Mouse (Mus musculus): ENCODE measurements around the gene Hand1. TPM values are rescaled to one million over a fixed set of nuclear protein-coding genes. Genes with fewer than 3 reads are reported as not detected.

The Hand1 gene
- 1.5 and 6.5 TPM in 2 replicates for total RNA-seq (2012; rRNA removed)

DNA sequence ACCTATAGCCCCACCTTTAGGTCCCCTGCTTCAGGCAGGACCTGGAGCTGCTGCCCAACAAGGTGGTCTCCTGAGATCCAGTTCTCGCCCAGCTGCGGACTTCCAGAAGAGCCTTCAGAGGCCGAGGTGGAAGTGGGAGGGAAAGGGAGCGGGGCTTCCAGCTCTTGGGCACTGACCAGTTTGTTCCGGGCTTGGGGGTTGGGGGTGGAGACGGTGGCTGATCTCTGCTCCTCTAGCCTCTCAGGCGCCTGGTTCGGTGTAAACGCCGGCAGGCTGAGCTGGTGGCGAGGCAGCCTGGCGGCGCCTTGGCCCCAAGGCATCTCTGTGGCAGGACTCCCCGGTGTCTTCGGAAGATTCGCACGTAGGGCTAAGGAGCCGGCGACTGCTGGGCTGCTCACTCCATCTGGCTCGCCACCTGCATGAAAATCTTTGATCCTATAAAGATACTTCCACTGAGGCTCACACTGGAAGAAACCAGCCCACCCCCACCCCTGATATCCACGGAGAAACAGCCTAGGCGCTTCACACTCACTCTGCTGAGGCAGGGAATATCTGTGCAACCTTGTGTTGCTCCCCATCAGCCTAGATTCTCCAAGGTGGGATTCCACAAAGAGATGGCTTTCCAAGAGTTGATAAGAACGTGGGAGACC is at the start of gene Hand1:
Gene Hand1, minus strand, starts transcription at position 267 of the 650 bp plus-strand sequence.
- Histone ChIP-seq H3K4me3 (ENCODE audit: insufficient read depth in 1 of 2, low read depth in 1 of 2, low read length in 2 of 2, poor library complexity in 1 of 2, severe bottlenecking in 1 of 2) (peak within 1 kb of the TSS; percentile 14 to 49; a peak in 3 of 4 replicates), H3K27ac (ENCODE audit: insufficient read depth, low read depth, low read length, poor library complexity, severe bottlenecking) (no peak within 1 kb of the TSS), H3K9ac (ENCODE audit: insufficient read depth, low read depth, low read length, poor library complexity, severe bottlenecking) (no peak within 1 kb of the TSS), H3K4me1 (ENCODE audit: control insufficient read depth in 2 of 2, insufficient read depth in 2 of 2, low read length in 2 of 2, poor library complexity in 1 of 2) (peaks cover 0 to 9% of the 10 kb centered on the region in 2 experiments; a peak in 2 of 4 replicates), H3K36me3 (ENCODE audit: control insufficient read depth, insufficient read depth, low read length, poor library complexity, severe bottlenecking) (no peaks in the 10 kb centered on the region), H3K9me3 (ENCODE audit: control insufficient read depth, insufficient read depth, low read depth, low read length) (no peaks in the 10 kb centered on the region)
- TF ChIP-seq MAFK (IDR thresholded peaks at IDR 0.05; ENCODE audit: insufficient read depth, low read depth, low read length), result no peak
- no peak for TF ChIP-seq ZC3H11A (IDR thresholded peaks at IDR 0.05; ENCODE audit: borderline replicate concordance, low read depth, low read length)
- TF ChIP-seq CHD2 (IDR thresholded peaks at IDR 0.05; ENCODE audit: low read depth, low read length), result no peak
- no peak for TF ChIP-seq ZNF384 (IDR thresholded peaks at IDR 0.05; ENCODE audit: low read depth, low read length)
- TF ChIP-seq HCFC1 (IDR thresholded peaks at IDR 0.05; ENCODE audit: borderline replicate concordance, insufficient read depth, low read length), result no peak
- in situ Hi-C loops (cut with MboI; ENCODE audit: low sequenced_read_pairs in 2 of 2, unreplicated experiment in 2 of 2), result no loop called here
- no peak for DNase-seq (ENCODE audit: low read depth, low spot score)

DNA sequence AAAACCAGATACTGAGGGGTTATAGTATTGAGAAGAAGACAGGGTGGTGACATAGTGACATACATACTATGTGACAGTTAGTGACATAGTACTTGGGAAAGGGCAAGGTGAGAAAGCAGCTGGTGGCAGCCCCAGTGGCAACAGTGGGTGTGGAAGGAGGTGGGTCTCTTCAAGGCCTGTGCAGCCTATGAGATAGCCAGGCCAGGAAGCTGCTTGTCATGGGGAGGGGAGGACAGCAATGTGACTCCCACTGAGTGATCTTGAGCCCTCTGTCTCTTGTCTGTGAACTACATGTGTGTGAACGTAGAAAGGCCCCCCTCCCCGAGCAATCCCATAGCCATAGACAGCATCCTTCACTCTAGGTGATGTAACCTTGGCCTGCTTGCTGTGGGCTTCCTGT is 43.5 kb upstream of the Hand1 start:
- no peak for DNase-seq (ENCODE audit: low read depth, low spot score)
- H3K4me1 ChIP-seq (ENCODE audit: control insufficient read depth in 2 of 2, insufficient read depth in 2 of 2, low read length in 2 of 2, poor library complexity in 1 of 2), result peaks cover 0 to 6% of the 10 kb centered on the region in 2 experiments; a peak in 1 of 4 replicates
- no peaks in the 10 kb centered on the region for H3K9me3 ChIP-seq (ENCODE audit: control insufficient read depth, insufficient read depth, low read depth, low read length)
- no peak overlapping the region for H3K9ac ChIP-seq (ENCODE audit: insufficient read depth, low read depth, low read length, poor library complexity, severe bottlenecking)
- H3K4me3 ChIP-seq (ENCODE audit: insufficient read depth in 1 of 2, low read depth in 1 of 2, low read length in 2 of 2, poor library complexity in 1 of 2, severe bottlenecking in 1 of 2), result no peak overlapping the region
- TF ChIP-seq ZNF384 (IDR thresholded peaks at IDR 0.05; ENCODE audit: low read depth, low read length) (no peak), CHD2 (IDR thresholded peaks at IDR 0.05; ENCODE audit: low read depth, low read length) (no peak), ZC3H11A (IDR thresholded peaks at IDR 0.05; ENCODE audit: borderline replicate concordance, low read depth, low read length) (no peak), HCFC1 (IDR thresholded peaks at IDR 0.05; ENCODE audit: borderline replicate concordance, insufficient read depth, low read length) (no peak), MAFK (IDR thresholded peaks at IDR 0.05; ENCODE audit: insufficient read depth, low read depth, low read length) (no peak)
- H3K27ac ChIP-seq (ENCODE audit: insufficient read depth, low read depth, low read length, poor library complexity, severe bottlenecking), result no peak overlapping the region
- no peaks in the 10 kb centered on the region for H3K36me3 ChIP-seq (ENCODE audit: control insufficient read depth, insufficient read depth, low read length, poor library complexity, severe bottlenecking)
- in situ Hi-C loops (cut with MboI; ENCODE audit: low sequenced_read_pairs in 2 of 2, unreplicated experiment in 2 of 2), result no loop called here

GRCm38 (mm10) chr11:57873014-57873413 is 40.4 kb upstream of the Hand1 start:
- DNase-seq (ENCODE audit: low read depth, low spot score), result no peak
- no peak overlapping the region for H3K27ac ChIP-seq (ENCODE audit: insufficient read depth, low read depth, low read length, poor library complexity, severe bottlenecking)
- no peak for TF ChIP-seq ZC3H11A (IDR thresholded peaks at IDR 0.05; ENCODE audit: borderline replicate concordance, low read depth, low read length)
- no peak for TF ChIP-seq HCFC1 (IDR thresholded peaks at IDR 0.05; ENCODE audit: borderline replicate concordance, insufficient read depth, low read length)
- no peak for TF ChIP-seq CHD2 (IDR thresholded peaks at IDR 0.05; ENCODE audit: low read depth, low read length)
- TF ChIP-seq ZNF384 (IDR thresholded peaks at IDR 0.05; ENCODE audit: low read depth, low read length), result no peak
- TF ChIP-seq MAFK (IDR thresholded peaks at IDR 0.05; ENCODE audit: insufficient read depth, low read depth, low read length), result no peak
- H3K4me3 ChIP-seq (ENCODE audit: insufficient read depth in 1 of 2, low read depth in 1 of 2, low read length in 2 of 2, poor library complexity in 1 of 2, severe bottlenecking in 1 of 2), result no peak overlapping the region
- no peaks in the 10 kb centered on the region for H3K36me3 ChIP-seq (ENCODE audit: control insufficient read depth, insufficient read depth, low read length, poor library complexity, severe bottlenecking)
- in situ Hi-C loops (cut with MboI; ENCODE audit: low sequenced_read_pairs in 2 of 2, unreplicated experiment in 2 of 2), result no loop called here
- peaks cover 0 to 12% of the 10 kb centered on the region in 2 experiments; a peak in 1 of 4 replicates for H3K4me1 ChIP-seq (ENCODE audit: control insufficient read depth in 2 of 2, insufficient read depth in 2 of 2, low read length in 2 of 2, poor library complexity in 1 of 2)
- H3K9me3 ChIP-seq (ENCODE audit: control insufficient read depth, insufficient read depth, low read depth, low read length), result no peaks in the 10 kb centered on the region
- no peak overlapping the region for H3K9ac ChIP-seq (ENCODE audit: insufficient read depth, low read depth, low read length, poor library complexity, severe bottlenecking)

GRCm38 (mm10) chr11:57868753-57869460 is 36.3 kb upstream of the Hand1 start:
- Histone ChIP-seq H3K27ac (ENCODE audit: insufficient read depth, low read depth, low read length, poor library complexity, severe bottlenecking) (no peak overlapping the region), H3K9ac (ENCODE audit: insufficient read depth, low read depth, low read length, poor library complexity, severe bottlenecking) (peak overlapping the region; percentile 7; the same call in 1 of the 2 replicates), H3K4me1 (ENCODE audit: control insufficient read depth in 2 of 2, insufficient read depth in 2 of 2, low read length in 2 of 2, poor library complexity in 1 of 2) (peaks cover 0 to 17% of the 10 kb centered on the region in 2 experiments; a peak in 2 of 4 replicates), H3K36me3 (ENCODE audit: control insufficient read depth, insufficient read depth, low read length, poor library complexity, severe bottlenecking) (no peaks in the 10 kb centered on the region), H3K9me3 (ENCODE audit: control insufficient read depth, insufficient read depth, low read depth, low read length) (no peaks in the 10 kb centered on the region), H3K4me3 (ENCODE audit: insufficient read depth in 1 of 2, low read depth in 1 of 2, low read length in 2 of 2, poor library complexity in 1 of 2, severe bottlenecking in 1 of 2) (no peak overlapping the region)
- peak; percentile 41 for DNase-seq (ENCODE audit: low read depth, low spot score)
- TF ChIP-seq CHD2 (IDR thresholded peaks at IDR 0.05; ENCODE audit: low read depth, low read length), result no peak
- TF ChIP-seq ZNF384 (IDR thresholded peaks at IDR 0.05; ENCODE audit: low read depth, low read length), result no peak
- TF ChIP-seq ZC3H11A (IDR thresholded peaks at IDR 0.05; ENCODE audit: borderline replicate concordance, low read depth, low read length), result no peak
- no peak for TF ChIP-seq MAFK (IDR thresholded peaks at IDR 0.05; ENCODE audit: insufficient read depth, low read depth, low read length)
- no peak for TF ChIP-seq HCFC1 (IDR thresholded peaks at IDR 0.05; ENCODE audit: borderline replicate concordance, insufficient read depth, low read length)
- in situ Hi-C loops (cut with MboI; ENCODE audit: low sequenced_read_pairs in 2 of 2, unreplicated experiment in 2 of 2), result no loop called here

All from ES-E14 (cell line).